ENCODE assay signal across 20 mouse cellular contexts in the genomic region with DNA sequence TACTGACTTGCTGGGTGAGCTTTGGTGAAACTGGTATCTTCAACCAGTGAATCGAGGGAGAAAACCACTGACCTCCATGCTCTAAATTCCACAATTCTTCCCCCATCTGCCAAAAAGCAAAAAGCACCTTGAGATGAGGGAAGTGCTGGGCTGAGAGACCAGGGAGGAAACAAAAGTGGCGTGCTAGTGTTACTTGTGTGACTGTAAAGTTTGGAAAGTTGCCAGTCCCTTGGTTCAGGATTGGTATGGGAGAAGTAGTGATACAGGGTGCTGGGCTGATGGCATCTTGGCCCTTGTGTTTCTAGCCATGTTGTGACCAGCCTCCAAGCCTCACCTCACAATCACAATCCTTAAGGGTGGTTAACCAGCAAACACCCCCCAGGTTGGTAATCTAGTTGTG.
"Had no signal": no experiment of that assay in that cellular context is flagged by ENCODE, and none has a peak within 500 bp of the region (broad histone marks: within the 10 kb centered on the region; RNA-seq: fewer than 3 reads in every experiment).

No protein-coding gene starts in this region.

- H3K9ac ChIP-seq: lung, embryonic 15.5 days; midbrain, embryonic 13.5 days; midbrain, embryonic 15.5 days; neural tube, embryonic 13.5 days; neural tube, embryonic 15.5 days had no signal

- ATAC-seq: lung, postnatal 0 days; midbrain, embryonic 13.5 days; midbrain, embryonic 15.5 days had no signal

- H3K4me1 ChIP-seq: lung, embryonic 15.5 days; midbrain, embryonic 13.5 days; midbrain, embryonic 15.5 days; neural tube, embryonic 13.5 days; neural tube, embryonic 15.5 days had no signal

- DNase-seq: lung, adult 18-20 months; lung, postnatal 14 days; lung, postnatal 36 days; retina, postnatal 1 day; right cerebral cortex, adult 18-20 months; right cerebral cortex, postnatal 25 days; right cerebral cortex, postnatal 4 days; spleen, adult 18-20 months; thymus, adult 2 months; thymus, postnatal 25 days; thymus, postnatal 4 days had no signal

- H3K27ac ChIP-seq: lung, embryonic 15.5 days; midbrain, embryonic 13.5 days; midbrain, embryonic 15.5 days; neural tube, embryonic 13.5 days; neural tube, embryonic 15.5 days had no signal

- H3K4me2 ChIP-seq: lung, embryonic 15.5 days; midbrain, embryonic 11.5 days; midbrain, embryonic 13.5 days; midbrain, embryonic 15.5 days; neural tube, embryonic 13.5 days; neural tube, embryonic 15.5 days had no signal

- H3K9me3 ChIP-seq: lung, embryonic 15.5 days; megakaryocyte, embryonic 14.5 days; midbrain, embryonic 13.5 days; midbrain, embryonic 15.5 days; neural tube, embryonic 13.5 days; neural tube, embryonic 15.5 days had no signal

- H3K27me3 ChIP-seq: lung, embryonic 15.5 days; megakaryocyte, embryonic 14.5 days; midbrain, embryonic 13.5 days; midbrain, embryonic 15.5 days; neural tube, embryonic 13.5 days; neural tube, embryonic 15.5 days had no signal

- H3K4me3 ChIP-seq: lung, embryonic 15.5 days; megakaryocyte, embryonic 14.5 days; midbrain, embryonic 13.5 days; midbrain, embryonic 15.5 days; myocyte; neural tube, embryonic 13.5 days; neural tube, embryonic 15.5 days had no signal
